Mouse (Mus musculus) effector memory CD4-positive, alpha-beta T cell, adult 5 months (primary cell): ENCODE measurements around the gene Gsdmc4. TPM values are rescaled to one million over a fixed set of nuclear protein-coding genes. Genes with fewer than 3 reads are reported as not detected.

Experiments
- polyA plus RNA-seq: library from polyadenylated mRNA; unstranded; fragments of 100-300 nt; shearing (Covaris generic); gene quantifications from one replicate; pipeline ENCODE4 v1.2.1, GENCODE M21; 2017

The Gsdmc4 gene
- not detected for polyA plus RNA-seq

GRCm38 (mm10) chr15:63912197-63912596 is at the start of gene Gsdmc4:
Gsdmc4 (minus strand) TSS chr15:63912297.

DNA sequence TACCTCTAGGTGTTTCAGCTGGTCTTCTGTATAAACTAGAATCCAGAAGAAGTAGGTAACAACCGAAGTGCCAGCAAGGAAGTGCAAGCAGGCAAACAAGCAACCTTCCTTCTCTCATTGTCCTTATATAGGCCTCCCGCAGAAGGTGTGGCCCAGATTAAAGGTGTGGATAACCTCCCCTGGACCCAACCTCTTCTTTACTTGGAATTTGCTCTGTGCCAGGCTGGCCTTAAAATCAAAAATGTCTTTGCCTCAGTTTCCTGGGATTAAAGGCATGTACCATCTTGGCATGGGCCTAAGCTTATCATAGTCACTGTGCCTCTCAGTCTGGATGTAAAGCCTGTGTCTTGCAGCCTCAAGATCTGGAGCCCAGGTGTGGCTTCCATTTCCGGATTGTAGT is 33.6 kb downstream of the Gsdmc4 start, which contains the start of gene Gsdmc3:
Gene Gsdmc3, minus strand, starts transcription at position 101 of the 400 bp plus-strand sequence.

Other genes with a start within 250 kb of the Gsdmc4 start
- gene Gsdmc2, start 67.1 kb downstream of the Gsdmc4 start, polyA plus RNA-seq: not detected
- not detected for gene Gsdmc3, start 33.7 kb downstream of the Gsdmc4 start, polyA plus RNA-seq
- 315 TPM for gene Fam49b, start 148.2 kb upstream of the Gsdmc4 start, polyA plus RNA-seq